Mouse (Mus musculus) small intestine, adult 2 months (tissue): Measurements from ENCODE around the gene Maneal. TPM values are rescaled to one million over a fixed set of nuclear protein-coding genes. Genes with fewer than 3 reads are reported as not detected.

Experiments
- H3K27ac ChIP-seq: fragments of 200-500 bp; 2 replicates; pipeline ENCODE4 v1.5.1; 2012; ENCODE audit warnings: low read depth, low read length, control low read depth, inconsistent platforms; ENCODE audit not compliant: insufficient read depth
- H3K27me3 ChIP-seq: fragments of 200-500 bp; 2 replicates; pipeline ENCODE4 v1.6.1; 2012; ENCODE audit warnings: mild to moderate bottlenecking, moderate library complexity, low read length, inconsistent platforms; ENCODE audit not compliant: control insufficient read depth, insufficient read depth
- H3K36me3 ChIP-seq: fragments of 200-500 bp; 2 replicates; pipeline ENCODE4 v1.6.1; 2012; ENCODE audit warnings: mild to moderate bottlenecking, low read length, control low read depth, inconsistent platforms; ENCODE audit not compliant: control insufficient read depth, insufficient read depth
- H3K4me1 ChIP-seq: fragments of 200-500 bp; 2 replicates; pipeline ENCODE4 v1.6.1; 2012; ENCODE audit warnings: low read length, inconsistent platforms, mixed read lengths; ENCODE audit not compliant: control insufficient read depth, insufficient read depth, insufficient read length
- H3K4me3 ChIP-seq: fragments of 200-500 bp; 2 replicates; pipeline ENCODE4 v1.5.1; 2012; ENCODE audit warnings: low read depth, mild to moderate bottlenecking, control low read depth, inconsistent platforms, low read length, moderate library complexity
- CTCF ChIP-seq: fragments of 200-500 bp; IDR thresholded peaks from 2 replicates; pipeline ENCODE4 v1.5.1; 2012; ENCODE audit warnings: low read depth, mild to moderate bottlenecking, control low read depth, inconsistent platforms, low read length, moderate library complexity, mixed read lengths; ENCODE audit not compliant: insufficient replicate concordance, insufficient read length; ENCODE audit errors: extremely low read depth
- POLR2A ChIP-seq: fragments of 200-500 bp; IDR thresholded peaks from 2 replicates; pipeline ENCODE4 v1.6.1; 2012; ENCODE audit warnings: low read depth, mild to moderate bottlenecking, control low read depth, inconsistent platforms, low read length, moderate library complexity
- WGBS: fragments of 180-500 bp; shearing (Covaris S2); methylation state at CpG from one replicate; pipeline ENCODE4 v1.1.7; 2018; 5-methylcytosine and 5-hydroxymethylcytosine counted together
- polyA plus RNA-seq: library from polyadenylated mRNA; depleted of rRNA; stranded (reverse); fragments of >200 nt; gene quantifications from 2 replicates; pipeline ENCODE4 v1.2.3, GENCODE M21; 2012

Gene Maneal
- polyA plus RNA-seq, 1 experiment: 0.33 TPM

DNA sequence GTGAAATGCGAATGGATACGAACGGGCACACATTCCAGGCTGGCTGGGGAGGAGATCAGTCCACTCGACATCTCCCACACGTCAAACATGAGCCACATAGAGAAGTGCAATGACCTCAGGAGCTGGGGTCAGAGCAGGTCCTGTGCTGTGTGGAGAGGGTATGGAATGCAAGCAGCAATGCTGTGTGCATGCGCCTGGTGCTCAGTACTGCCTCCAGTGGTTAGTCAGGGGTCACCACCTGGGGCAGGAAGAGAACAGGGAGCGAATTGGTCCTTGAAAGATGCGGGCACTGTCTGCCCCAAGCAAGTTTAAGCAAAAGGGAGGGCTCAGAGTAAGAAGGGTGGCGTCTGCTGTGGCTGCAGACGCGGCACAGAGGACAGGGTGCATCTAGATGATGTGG, 18.5 kb downstream of the Maneal start:
- H3K4me1 ChIP-seq: no peaks in the 10 kb centered on the region
- WGBS: 66% methylated on average over 11 of the region's 11 CpGs

DNA sequence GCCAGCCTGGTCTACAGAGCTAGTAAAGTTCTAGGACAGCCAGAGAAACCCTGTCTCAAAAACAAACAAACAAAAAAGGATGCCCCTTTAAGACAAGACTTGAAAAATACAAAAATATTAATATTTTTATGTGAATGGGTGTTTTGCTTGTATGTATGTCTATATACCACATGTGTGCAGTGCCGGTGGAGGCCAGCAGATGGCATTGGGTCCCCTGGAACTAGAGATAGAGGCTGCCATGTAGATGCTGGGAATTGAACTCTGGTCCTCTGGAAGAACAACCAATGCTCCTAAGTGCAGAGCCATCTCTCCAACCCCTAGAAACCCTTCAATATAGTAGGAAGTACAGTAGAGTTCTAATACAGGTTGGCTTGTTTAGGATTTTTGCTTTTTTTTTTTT, 21.0 kb downstream of the Maneal start:
- Histone ChIP-seq H3K4me3 (no peak overlapping the region), H3K27ac (no peak overlapping the region), H3K36me3 (peaks cover 59% of the 10 kb centered on the region), H3K27me3 (no peaks in the 10 kb centered on the region), H3K4me1 (no peaks in the 10 kb centered on the region)
- TF ChIP-seq CTCF (peak; percentile 25; the same call in 1 of the 2 replicates), POLR2A (no peak)
- WGBS: 97% methylated on average over 1 of the region's 1 CpGs

More for the DNA sequence above, 18.5 kb downstream of the Maneal start:
- H3K36me3 ChIP-seq: peaks cover 45% of the 10 kb centered on the region
- no peak overlapping the region for H3K4me3 ChIP-seq
- TF ChIP-seq POLR2A (no peak), CTCF (peak; percentile 73; the same call in 1 of the 2 replicates)
- no peak overlapping the region for H3K27ac ChIP-seq
- H3K27me3 ChIP-seq: no peaks in the 10 kb centered on the region

DNA sequence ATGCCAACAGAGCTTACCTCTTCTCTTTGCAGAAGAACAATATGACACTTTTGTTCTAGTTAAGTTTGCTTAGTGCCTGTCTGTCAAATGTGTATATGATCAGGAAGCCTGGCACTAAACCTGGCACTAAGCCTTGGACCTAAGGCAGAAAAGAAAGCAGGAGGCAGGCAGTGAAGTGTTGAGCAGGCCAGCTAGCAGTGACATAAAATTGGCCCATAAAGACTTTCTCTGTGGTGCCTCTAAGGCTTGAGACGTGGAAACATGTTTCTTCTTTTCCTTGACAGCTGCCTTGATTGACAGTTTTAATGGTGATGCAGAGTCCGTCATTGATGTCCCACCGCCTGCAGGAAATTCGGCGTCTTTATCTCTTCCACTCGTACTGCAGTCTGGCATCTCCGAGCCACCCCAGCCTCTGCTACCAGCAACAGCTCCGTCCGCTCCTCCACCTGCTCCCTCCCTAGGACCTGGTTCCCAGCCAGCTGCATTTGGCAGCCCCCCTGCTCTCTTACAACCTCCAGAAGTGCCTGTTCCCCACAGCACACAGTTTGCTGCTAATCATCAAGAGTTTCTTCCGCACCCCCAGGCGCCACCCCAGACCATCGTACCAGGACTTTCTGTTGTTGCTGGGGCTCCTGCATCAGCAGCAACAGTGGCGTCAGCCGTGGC, 23.8 kb downstream of the Maneal start:
- 93% methylated on average over 14 of the region's 14 CpGs for WGBS
- H3K36me3 ChIP-seq: peaks cover 55% of the 10 kb centered on the region
- TF ChIP-seq CTCF: no peak
- TF ChIP-seq POLR2A: no peak

DNA sequence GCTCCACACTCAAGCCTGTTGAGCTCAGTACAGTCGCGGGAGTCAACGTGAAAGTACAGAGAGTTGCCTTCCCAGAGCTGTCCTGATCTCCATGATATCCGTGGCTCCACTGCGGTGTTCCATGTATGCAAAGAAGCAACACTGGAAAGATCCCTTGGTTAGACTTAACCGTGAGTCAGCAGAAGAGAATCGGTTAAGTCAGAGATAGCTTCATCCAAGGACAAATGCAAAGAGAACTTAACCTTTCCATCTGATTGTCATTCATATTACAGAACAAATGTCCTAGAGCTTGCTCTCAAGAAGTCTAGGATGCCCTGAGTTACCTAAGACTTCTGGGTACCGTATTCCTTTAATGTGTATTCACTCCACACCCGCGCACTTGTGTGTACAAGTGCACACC, 29.2 kb downstream of the Maneal start:
- TF ChIP-seq POLR2A (no peak), CTCF (no peak)
- 95% methylated on average over 10 of the region's 10 CpGs for WGBS
- Histone ChIP-seq H3K4me3 (no peak overlapping the region), H3K27me3 (no peaks in the 10 kb centered on the region), H3K4me1 (no peaks in the 10 kb centered on the region), H3K27ac (no peak overlapping the region), H3K36me3 (peaks cover 49% of the 10 kb centered on the region)

More for the DNA sequence above, 23.8 kb downstream of the Maneal start:
- H3K4me1 ChIP-seq: no peaks in the 10 kb centered on the region
- no peak overlapping the region for H3K27ac ChIP-seq
- no peak overlapping the region for H3K4me3 ChIP-seq
- no peaks in the 10 kb centered on the region for H3K27me3 ChIP-seq

DNA sequence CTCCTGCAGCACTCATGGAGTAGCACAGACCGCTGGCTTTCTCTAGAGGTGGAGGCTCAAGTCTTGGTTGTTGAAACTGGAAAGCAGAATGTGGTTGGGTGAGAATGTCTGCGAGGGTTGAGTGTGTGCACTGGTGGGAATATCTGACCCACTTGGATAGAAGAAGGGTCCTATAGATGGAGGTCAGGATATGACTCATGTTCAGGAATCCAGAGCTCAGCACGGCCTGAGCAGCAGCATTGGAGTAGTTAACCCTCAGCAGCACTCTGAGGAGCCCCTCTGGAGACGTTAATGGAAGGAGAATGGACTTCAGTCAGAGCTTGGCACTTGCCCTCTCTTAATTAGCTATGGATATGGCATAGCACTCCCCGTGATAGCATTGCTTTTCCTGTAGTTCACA, 32.3 kb downstream of the Maneal start:
- TF ChIP-seq CTCF: no peak
- no peak for TF ChIP-seq POLR2A
- no peaks in the 10 kb centered on the region for H3K4me1 ChIP-seq
- H3K4me3 ChIP-seq: no peak overlapping the region
- peaks cover 63% of the 10 kb centered on the region for H3K36me3 ChIP-seq
- no peak overlapping the region for H3K27ac ChIP-seq
- 64% methylated on average over 5 of the region's 5 CpGs for WGBS
- no peaks in the 10 kb centered on the region for H3K27me3 ChIP-seq

DNA sequence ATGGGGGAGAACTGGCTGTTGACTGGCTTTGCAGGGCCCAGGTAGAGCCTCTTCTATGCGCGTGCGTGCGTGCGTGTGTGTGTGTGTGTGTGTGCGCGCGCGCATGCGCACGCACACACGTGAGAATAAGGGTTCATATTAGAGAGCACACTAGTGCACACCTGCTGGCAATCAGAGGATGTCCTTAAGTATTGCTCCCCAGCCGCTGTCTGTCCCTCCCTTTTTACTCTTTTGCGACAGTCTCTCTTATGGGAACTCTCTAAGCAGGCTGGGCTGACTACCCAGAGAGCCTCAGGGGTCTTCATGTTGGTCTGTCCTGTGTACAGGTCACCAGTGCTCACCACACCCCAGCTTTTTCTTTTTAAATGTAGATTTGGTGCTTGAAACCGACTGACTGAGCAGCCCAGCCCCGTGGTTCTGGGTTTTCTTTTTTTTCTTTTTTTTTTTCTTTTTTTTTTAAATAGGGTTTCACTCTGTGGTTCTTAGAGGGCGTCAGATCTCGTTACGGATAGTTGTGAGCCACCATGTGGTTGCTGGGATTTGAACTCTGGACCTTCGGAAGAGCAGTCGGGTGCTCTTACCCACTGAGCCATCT, 36.5 kb downstream of the Maneal start:
- Histone ChIP-seq H3K4me3 (no peak overlapping the region), H3K4me1 (no peaks in the 10 kb centered on the region), H3K27me3 (no peaks in the 10 kb centered on the region), H3K36me3 (peaks cover 71% of the 10 kb centered on the region), H3K27ac (no peak overlapping the region)
- no peak for TF ChIP-seq POLR2A
- no peak for TF ChIP-seq CTCF
- 95% methylated on average over 21 of the region's 21 CpGs for WGBS

DNA sequence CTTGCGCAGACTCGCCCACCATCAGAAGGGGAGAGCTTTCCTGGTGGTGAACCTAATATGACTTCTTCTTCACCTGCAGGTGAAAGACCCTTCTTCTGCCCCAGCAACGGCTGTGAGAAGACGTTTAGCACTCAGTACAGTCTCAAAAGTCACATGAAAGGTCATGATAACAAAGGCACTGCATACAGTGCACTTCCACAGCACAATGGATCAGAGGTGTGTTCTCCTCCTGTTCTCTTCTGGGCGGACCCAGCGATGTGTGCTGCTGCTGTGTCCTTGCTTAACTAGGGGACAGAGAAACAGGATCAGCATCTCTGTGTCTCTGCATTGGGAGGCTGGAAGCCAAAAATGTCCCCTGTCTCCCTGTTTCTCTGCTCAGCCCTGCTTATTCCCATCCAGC, 37.0 kb downstream of the Maneal start:
- Histone ChIP-seq H3K27ac (no peak overlapping the region), H3K27me3 (no peaks in the 10 kb centered on the region), H3K4me3 (no peak overlapping the region), H3K4me1 (no peaks in the 10 kb centered on the region), H3K36me3 (peaks cover 71% of the 10 kb centered on the region)
- WGBS: 91% methylated on average over 6 of the region's 6 CpGs
- TF ChIP-seq POLR2A (no peak), CTCF (no peak)
